Mouse (Mus musculus): ENCODE measurements around the gene 3830403N18Rik.
"Not testable (repeated sequence)": the region's sequence is repeated elsewhere in the genome, so short reads cannot be mapped to it uniquely, and the experiment has no call there.

3830403N18Rik gene

DNA sequence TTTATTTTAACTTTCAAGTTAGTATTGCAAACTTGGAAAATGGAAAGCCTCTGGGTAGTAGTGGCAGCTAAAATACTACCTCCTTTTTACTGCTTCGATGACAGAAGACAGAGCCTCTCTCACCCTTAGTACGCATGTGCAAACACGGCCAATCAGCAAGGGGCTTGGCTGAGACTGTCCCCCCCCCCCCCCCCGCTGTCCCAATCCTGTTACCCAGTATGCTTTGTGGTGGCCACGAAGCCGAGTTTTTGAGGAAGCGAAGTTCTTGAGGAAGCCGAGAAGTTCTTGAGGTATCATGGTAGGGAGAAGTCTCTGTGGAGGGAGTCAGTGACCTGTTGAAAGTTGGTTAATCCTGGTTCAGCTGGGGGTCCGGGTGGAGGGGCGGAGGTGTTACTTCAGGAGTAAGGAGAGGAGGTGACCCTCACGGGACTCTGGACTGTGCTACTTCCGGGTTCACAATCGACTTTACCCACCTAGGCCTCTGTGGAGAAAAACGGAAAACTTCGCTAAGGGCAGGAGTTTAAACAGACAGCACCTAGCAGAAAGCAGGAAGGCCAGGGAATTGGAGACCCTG is at the start of gene 3830403N18Rik:
Gene 3830403N18Rik (plus strand): TSS at position 237 of the 574 bp plus-strand sequence.
- DNase-seq, result not testable (repeated sequence)

DNA sequence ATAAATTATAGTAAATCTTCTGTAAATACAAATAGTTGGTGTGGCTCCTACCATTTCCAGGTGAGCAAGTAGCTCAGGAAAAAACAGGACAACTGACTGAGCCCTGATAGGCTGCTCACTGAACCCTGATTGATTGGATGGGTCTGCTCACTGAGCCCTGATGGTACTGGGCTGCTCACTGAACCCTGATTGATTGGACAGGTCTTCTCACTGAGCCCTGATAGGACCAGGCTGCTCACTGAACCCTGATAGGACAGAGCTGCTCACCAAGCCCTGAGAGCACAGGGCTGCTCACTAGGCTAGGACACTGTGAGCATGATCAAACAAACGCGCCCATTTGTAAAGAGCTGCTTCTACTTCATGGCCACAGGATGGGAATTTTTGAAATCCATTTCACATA is 15.0 kb downstream of the 3830403N18Rik start:
- no peak for DNase-seq

DNA sequence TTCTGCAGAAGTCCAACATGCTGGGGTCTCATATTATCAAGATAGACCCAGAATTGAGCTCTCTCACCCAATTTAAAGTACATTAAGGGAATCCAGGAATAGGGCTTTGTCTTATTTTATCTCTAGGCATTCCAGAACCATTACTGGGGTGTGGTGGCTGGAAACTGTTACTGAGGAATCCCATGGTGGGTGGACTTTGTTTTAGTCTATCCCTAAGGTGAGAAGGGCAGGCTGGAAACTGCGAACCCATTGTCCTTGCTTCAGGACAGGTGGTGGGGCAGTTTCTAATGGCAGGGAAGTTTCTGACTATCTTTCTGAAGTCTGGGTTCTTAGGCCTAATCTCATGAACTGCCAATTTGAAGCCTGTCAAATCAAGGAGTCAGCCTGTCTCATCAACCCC is 50.1 kb downstream of the 3830403N18Rik start:
- DNase-seq, result not testable (repeated sequence)

Measured in thymus, adult 18-20 months (tissue).